Mouse (Mus musculus) erythroblast, embryonic 14.5 days (primary cell): ENCODE results near the gene Cd72. TPM values are rescaled to one million over a fixed set of nuclear protein-coding genes. Genes with fewer than 3 reads are reported as not detected.
A peak's percentile ranks its signal among the peaks of the same experiment; 100 is the strongest.

Experiments
- H3K27me3 ChIP-seq: 2 replicates; pipeline ENCODE4 v1.6.1; 2012; ENCODE audit warnings: inconsistent platforms; ENCODE audit not compliant: control insufficient read depth
- H3K36me3 ChIP-seq: 2 replicates; pipeline ENCODE4 v1.6.1; 2012; ENCODE audit warnings: mild to moderate bottlenecking, inconsistent platforms; ENCODE audit not compliant: control insufficient read depth
- H3K4me1 ChIP-seq: 2 replicates; pipeline ENCODE4 v1.6.1; 2012; ENCODE audit warnings: inconsistent platforms; ENCODE audit not compliant: control insufficient read depth
- H3K4me3 ChIP-seq: replicated peaks from 2 replicates; pipeline ENCODE3; 2012; ENCODE audit warnings: moderate library complexity, mild to moderate bottlenecking, inconsistent platforms
- H3K9me3 ChIP-seq: 2 replicates; pipeline ENCODE4 v1.6.1; 2012; ENCODE audit warnings: low read length, inconsistent platforms, mixed read lengths; ENCODE audit not compliant: control insufficient read depth
- GATA1 ChIP-seq: IDR thresholded peaks from 2 replicates; pipeline ENCODE4 v1.6.1; 2012; ENCODE audit warnings: low read length, inconsistent platforms, mixed read lengths
- TAL1 ChIP-seq: IDR thresholded peaks from 3 replicates; pipeline ENCODE4 v1.6.1; 2012; ENCODE audit warnings: low read length, inconsistent platforms, mixed read lengths
- polyA plus RNA-seq: library from polyadenylated mRNA; stranded (reverse); fragments of >175 nt; gene quantifications from 2 replicates; pipeline ENCODE4 v1.2.3, GENCODE M21; 2012

Cd72 gene
- polyA plus RNA-seq, 1 experiment, result 0.09 TPM

- Histone ChIP-seq H3K9me3 (peaks cover 3% of the 10 kb centered on the region), H3K27me3 (peaks cover 6% of the 10 kb centered on the region), H3K4me3 (no peak overlapping the region), H3K4me1 (peaks cover 19% of the 10 kb centered on the region), H3K36me3 (no peaks in the 10 kb centered on the region)
- no peak for TF ChIP-seq TAL1
- no peak for TF ChIP-seq GATA1
These were observed 26.6 kb upstream of the Cd72 start for GRCm38 (mm10) chr4:43480985-43481384.

- Histone ChIP-seq H3K36me3 (no peaks in the 10 kb centered on the region), H3K4me3 (peak overlapping the region; percentile 23), H3K9me3 (no peaks in the 10 kb centered on the region), H3K4me1 (peaks cover 19% of the 10 kb centered on the region), H3K27me3 (peaks cover 6% of the 10 kb centered on the region)
- no peak for TF ChIP-seq GATA1
- TF ChIP-seq TAL1, result no peak
These were observed 24.7 kb upstream of the Cd72 start for GRCm38 (mm10) chr4:43478906-43479832.

- Histone ChIP-seq H3K9me3 (no peaks in the 10 kb centered on the region), H3K4me1 (peaks cover 19% of the 10 kb centered on the region), H3K4me3 (peak overlapping the region; percentile 68), H3K36me3 (no peaks in the 10 kb centered on the region), H3K27me3 (peaks cover 6% of the 10 kb centered on the region)
- TF ChIP-seq TAL1, result no peak
- no peak for TF ChIP-seq GATA1
These were observed 24.1 kb upstream of the Cd72 start for GRCm38 (mm10) chr4:43478534-43478858.

- peaks cover 19% of the 10 kb centered on the region for H3K4me1 ChIP-seq
- H3K4me3 ChIP-seq, result peak overlapping the region; percentile 68
- no peak for TF ChIP-seq GATA1
- no peak for TF ChIP-seq TAL1
These were observed 23.6 kb upstream of the Cd72 start for GRCm38 (mm10) chr4:43477857-43478533.

GRCm38 (mm10) chr4:43476604-43477003 is 22.2 kb upstream of the Cd72 start:
- Histone ChIP-seq H3K4me3 (no peak overlapping the region), H3K36me3 (no peaks in the 10 kb centered on the region), H3K27me3 (no peaks in the 10 kb centered on the region), H3K9me3 (no peaks in the 10 kb centered on the region), H3K4me1 (peaks cover 19% of the 10 kb centered on the region)
- no peak for TF ChIP-seq TAL1
- no peak for TF ChIP-seq GATA1

More at GRCm38 (mm10) chr4:43477857-43478533, 23.6 kb upstream of the Cd72 start:
- H3K27me3 ChIP-seq, result peaks cover 6% of the 10 kb centered on the region
- no peaks in the 10 kb centered on the region for H3K36me3 ChIP-seq
- no peaks in the 10 kb centered on the region for H3K9me3 ChIP-seq

- TF ChIP-seq GATA1 (no peak), TAL1 (no peak)
- no peak overlapping the region for H3K4me3 ChIP-seq
- peaks cover 10% of the 10 kb centered on the region for H3K4me1 ChIP-seq
- H3K36me3 ChIP-seq, result no peaks in the 10 kb centered on the region
- 0 out of 2 replicates have a peak, but pooled peaks cover 2% of the 10 kb centered on the region for H3K27me3 ChIP-seq
- no peaks in the 10 kb centered on the region for H3K9me3 ChIP-seq
These were observed 19.2 kb upstream of the Cd72 start for GRCm38 (mm10) chr4:43473636-43474035.

GRCm38 (mm10) chr4:43470301-43470700 is 15.9 kb upstream of the Cd72 start:
- Histone ChIP-seq H3K27me3 (0 out of 2 replicates have a peak, but pooled peaks cover 2% of the 10 kb centered on the region), H3K4me3 (no peak overlapping the region), H3K4me1 (no peaks in the 10 kb centered on the region), H3K9me3 (no peaks in the 10 kb centered on the region), H3K36me3 (no peaks in the 10 kb centered on the region)
- TF ChIP-seq TAL1 (no peak), GATA1 (no peak)

- no peak for TF ChIP-seq TAL1
- TF ChIP-seq GATA1, result no peak
- Histone ChIP-seq H3K4me3 (no peak overlapping the region), H3K9me3 (no peaks in the 10 kb centered on the region), H3K4me1 (no peaks in the 10 kb centered on the region), H3K36me3 (no peaks in the 10 kb centered on the region), H3K27me3 (0 out of 2 replicates have a peak, but pooled peaks cover 2% of the 10 kb centered on the region)
These were observed 12.4 kb upstream of the Cd72 start for GRCm38 (mm10) chr4:43466872-43467271.

- H3K9me3 ChIP-seq, result no peaks in the 10 kb centered on the region
- 0 out of 2 replicates have a peak, but pooled peaks cover 2% of the 10 kb centered on the region for H3K27me3 ChIP-seq
- TF ChIP-seq GATA1 (no peak), TAL1 (no peak)
- H3K4me3 ChIP-seq, result no peak overlapping the region
- H3K36me3 ChIP-seq, result no peaks in the 10 kb centered on the region
- H3K4me1 ChIP-seq, result no peaks in the 10 kb centered on the region
These were observed 11.5 kb upstream of the Cd72 start for GRCm38 (mm10) chr4:43465935-43466334.
